Mouse (Mus musculus): ENCODE results near the gene Mbnl2. TPM values are rescaled to one million over a fixed set of nuclear protein-coding genes. Genes with fewer than 3 reads are reported as not detected.
A peak's percentile ranks its signal among the peaks of the same experiment; 100 is the strongest.

The Mbnl2 gene
- polyA plus RNA-seq, 1 experiment: 43.0 TPM

DNA sequence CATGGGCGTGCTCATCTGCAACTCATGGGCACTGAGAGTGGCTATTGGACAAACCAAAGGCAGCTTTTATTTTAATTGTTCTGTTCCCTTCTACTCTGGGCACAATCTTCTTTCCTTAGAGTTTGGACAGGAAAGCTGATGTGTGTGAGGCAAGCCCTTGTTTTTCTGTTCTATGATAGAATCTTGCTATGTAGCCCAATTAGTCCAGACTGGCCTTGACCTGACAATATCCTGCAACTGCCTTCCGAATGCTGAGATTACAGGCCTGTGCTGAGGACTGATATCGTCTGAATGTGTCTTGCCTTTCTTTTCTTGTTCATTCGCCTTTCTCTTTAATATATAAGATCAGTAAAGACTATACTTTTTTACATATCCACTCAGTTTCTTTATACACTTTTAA is 4.8 kb upstream of the Mbnl2 start:
- H3K36me3 ChIP-seq (replicated peaks; ENCODE audit: low read length): no peaks in the 10 kb centered on the region
- H3K9me3 ChIP-seq: no peaks in the 10 kb centered on the region
- H3K4me3 ChIP-seq (replicated peaks): no peak overlapping the region
- peaks cover 71% of the 10 kb centered on the region for H3K4me1 ChIP-seq
- TF ChIP-seq GATA1 (IDR thresholded peaks at IDR 0.05; ENCODE audit: borderline replicate concordance, low read length) (no peak), FLI1 (IDR thresholded peaks at IDR 0.05; ENCODE audit: low read length) (no peak)
- H3K27me3 ChIP-seq (replicated peaks): no peaks in the 10 kb centered on the region

DNA sequence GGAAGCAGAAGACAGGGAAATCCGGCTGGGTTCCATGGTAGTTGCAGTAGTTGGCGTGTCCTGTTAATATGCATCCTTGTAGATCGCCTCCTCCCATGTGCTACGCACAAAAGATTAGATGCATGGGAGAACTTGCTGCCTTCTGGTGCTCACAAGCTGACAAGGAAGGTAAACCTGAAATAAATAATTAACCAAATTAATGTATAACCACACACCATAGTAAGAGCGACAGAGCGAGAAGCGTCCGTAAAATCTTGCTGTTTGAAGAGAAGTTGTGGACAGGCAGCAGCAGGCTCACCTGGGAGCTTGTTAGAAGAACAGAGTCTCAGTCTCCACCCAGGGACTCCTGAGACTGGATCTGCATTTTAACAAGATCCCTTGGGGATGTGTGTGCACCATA is 4.4 kb upstream of the Mbnl2 start:
- TF ChIP-seq FLI1 (IDR thresholded peaks at IDR 0.05; ENCODE audit: low read length) (no peak), GATA1 (IDR thresholded peaks at IDR 0.05; ENCODE audit: borderline replicate concordance, low read length) (no peak)
- no peaks in the 10 kb centered on the region for H3K27me3 ChIP-seq (replicated peaks)
- no peak overlapping the region for H3K4me3 ChIP-seq (replicated peaks)
- H3K4me1 ChIP-seq: peaks cover 67% of the 10 kb centered on the region
- no peaks in the 10 kb centered on the region for H3K9me3 ChIP-seq
- H3K36me3 ChIP-seq (replicated peaks; ENCODE audit: low read length): no peaks in the 10 kb centered on the region

DNA sequence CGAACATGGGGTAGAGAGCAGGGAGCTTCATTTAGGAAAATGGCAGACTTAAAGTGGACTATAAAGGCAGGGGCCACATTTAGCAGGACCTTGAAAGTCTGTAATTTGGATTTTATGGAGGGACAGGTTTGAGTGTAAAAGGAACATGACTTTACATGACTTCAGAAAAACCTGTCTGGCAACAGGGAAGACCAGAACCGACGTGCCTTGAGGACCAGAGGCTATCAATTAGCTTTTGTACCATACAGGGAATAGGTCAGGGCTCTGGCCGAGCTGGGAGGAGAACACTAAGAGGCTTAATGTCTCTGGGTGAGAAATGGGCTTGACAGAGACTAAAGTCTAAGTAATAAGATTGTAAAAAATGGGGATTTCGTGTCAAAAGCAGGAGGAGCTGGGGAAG is 1.7 kb upstream of the Mbnl2 start:
- Histone ChIP-seq H3K4me3 (replicated peaks) (no peak overlapping the region), H3K4me1 (peaks cover 50% of the 10 kb centered on the region), H3K27me3 (replicated peaks) (no peaks in the 10 kb centered on the region), H3K9me3 (no peaks in the 10 kb centered on the region), H3K36me3 (replicated peaks; ENCODE audit: low read length) (no peaks in the 10 kb centered on the region)
- TF ChIP-seq FLI1 (IDR thresholded peaks at IDR 0.05; ENCODE audit: low read length) (no peak), GATA1 (IDR thresholded peaks at IDR 0.05; ENCODE audit: borderline replicate concordance, low read length) (no peak)

DNA sequence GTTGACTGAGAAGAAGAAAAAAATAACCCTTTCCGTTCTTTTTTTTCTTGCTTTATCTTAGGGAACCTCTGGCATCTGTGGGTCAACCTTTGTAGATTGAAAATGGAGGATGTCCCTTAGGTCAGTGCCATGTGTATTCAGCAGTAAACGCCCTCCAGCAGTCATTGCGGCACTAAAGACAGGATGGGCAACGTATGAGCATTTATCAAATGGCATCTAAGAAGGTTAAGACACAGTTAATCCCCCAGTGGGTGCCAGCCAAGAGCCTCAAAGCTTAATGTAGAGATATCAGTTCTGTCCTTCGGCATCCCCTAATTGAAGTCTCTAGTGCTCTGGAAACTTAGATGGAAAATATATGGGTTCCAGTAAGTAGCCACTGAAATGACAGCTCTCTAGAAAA is 723 bp upstream of the Mbnl2 start:
- Histone ChIP-seq H3K36me3 (replicated peaks; ENCODE audit: low read length) (peaks cover 4% of the 10 kb centered on the region), H3K4me3 (replicated peaks) (peak overlapping the region; percentile 95), H3K27me3 (replicated peaks) (no peaks in the 10 kb centered on the region), H3K4me1 (peaks cover 50% of the 10 kb centered on the region), H3K9me3 (no peaks in the 10 kb centered on the region)
- TF ChIP-seq GATA1 (IDR thresholded peaks at IDR 0.05; ENCODE audit: borderline replicate concordance, low read length): no peak
- no peak for TF ChIP-seq FLI1 (IDR thresholded peaks at IDR 0.05; ENCODE audit: low read length)

GRCm38 (mm10) chr14:120276343-120277080 is 1.0 kb downstream of the Mbnl2 start:
- peaks cover 21% of the 10 kb centered on the region for H3K36me3 ChIP-seq (replicated peaks; ENCODE audit: low read length)
- H3K27me3 ChIP-seq (replicated peaks): no peaks in the 10 kb centered on the region
- peak overlapping the region; percentile 95 for H3K4me3 ChIP-seq (replicated peaks)
- TF ChIP-seq GATA1 (IDR thresholded peaks at IDR 0.05; ENCODE audit: borderline replicate concordance, low read length): no peak
- no peak for TF ChIP-seq FLI1 (IDR thresholded peaks at IDR 0.05; ENCODE audit: low read length)
- peaks cover 51% of the 10 kb centered on the region for H3K4me1 ChIP-seq
- no peaks in the 10 kb centered on the region for H3K9me3 ChIP-seq

- H3K4me1 ChIP-seq: peaks cover 54% of the 10 kb centered on the region
- peak overlapping the region; percentile 95 for H3K4me3 ChIP-seq (replicated peaks)
- H3K9me3 ChIP-seq: no peaks in the 10 kb centered on the region
- no peaks in the 10 kb centered on the region for H3K27me3 ChIP-seq (replicated peaks)
- peaks cover 27% of the 10 kb centered on the region for H3K36me3 ChIP-seq (replicated peaks; ENCODE audit: low read length)
- no peak for TF ChIP-seq GATA1 (IDR thresholded peaks at IDR 0.05; ENCODE audit: borderline replicate concordance, low read length)
- no peak for TF ChIP-seq FLI1 (IDR thresholded peaks at IDR 0.05; ENCODE audit: low read length)
These were observed 1.7 kb downstream of the Mbnl2 start for GRCm38 (mm10) chr14:120277081-120277656.

DNA sequence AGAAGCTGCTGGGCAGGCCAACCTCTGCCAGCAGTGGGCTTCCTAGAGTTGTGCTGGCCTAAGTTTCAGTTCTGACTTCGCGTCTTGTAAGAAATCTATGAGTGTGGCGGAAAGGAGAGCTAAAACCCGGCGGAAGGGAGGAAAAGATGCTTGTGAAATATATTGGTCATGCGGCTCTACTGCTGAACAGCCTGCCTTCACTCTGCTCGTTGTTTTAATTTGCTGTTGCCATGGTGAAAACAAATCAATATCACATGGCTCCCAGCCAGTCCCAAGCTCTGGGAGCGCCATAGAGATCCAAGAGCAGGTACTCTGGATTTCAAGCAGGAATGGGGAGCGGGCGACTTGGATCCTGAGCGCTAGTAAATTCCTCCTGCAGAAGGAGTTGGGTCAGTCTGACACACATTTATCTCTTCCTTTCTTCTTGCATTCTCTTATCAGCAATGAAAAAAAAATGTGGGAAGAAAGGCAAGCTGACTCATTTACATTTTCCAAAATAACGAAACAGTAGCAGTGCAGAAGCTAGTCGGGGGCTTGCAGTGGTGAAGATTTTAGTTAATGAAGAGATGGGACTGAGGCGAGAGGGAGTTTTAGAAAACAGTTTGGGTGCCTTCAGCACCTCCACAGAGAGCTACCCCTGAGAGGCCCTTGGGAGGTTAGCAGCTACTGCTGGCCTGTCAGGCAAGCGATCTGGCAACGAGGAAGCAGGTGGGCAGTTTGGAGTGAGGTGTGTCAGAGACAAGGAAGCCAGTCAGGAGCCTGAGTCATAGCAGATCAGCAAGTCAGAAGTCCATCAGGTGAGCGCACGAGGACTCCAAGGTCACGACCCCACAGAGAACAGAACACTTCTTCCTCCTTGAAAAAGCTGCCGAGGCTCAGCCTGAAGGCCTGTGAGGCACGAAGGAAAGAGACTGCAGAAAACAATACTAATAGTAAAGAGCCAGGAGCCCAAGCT is 3.1 kb downstream of the Mbnl2 start:
- Histone ChIP-seq H3K27me3 (replicated peaks) (no peaks in the 10 kb centered on the region), H3K4me3 (replicated peaks) (peak overlapping the region; percentile 95), H3K36me3 (replicated peaks; ENCODE audit: low read length) (peaks cover 38% of the 10 kb centered on the region), H3K4me1 (peaks cover 60% of the 10 kb centered on the region), H3K9me3 (no peaks in the 10 kb centered on the region)
- no peak for TF ChIP-seq GATA1 (IDR thresholded peaks at IDR 0.05; ENCODE audit: borderline replicate concordance, low read length)
- no peak for TF ChIP-seq FLI1 (IDR thresholded peaks at IDR 0.05; ENCODE audit: low read length)

DNA sequence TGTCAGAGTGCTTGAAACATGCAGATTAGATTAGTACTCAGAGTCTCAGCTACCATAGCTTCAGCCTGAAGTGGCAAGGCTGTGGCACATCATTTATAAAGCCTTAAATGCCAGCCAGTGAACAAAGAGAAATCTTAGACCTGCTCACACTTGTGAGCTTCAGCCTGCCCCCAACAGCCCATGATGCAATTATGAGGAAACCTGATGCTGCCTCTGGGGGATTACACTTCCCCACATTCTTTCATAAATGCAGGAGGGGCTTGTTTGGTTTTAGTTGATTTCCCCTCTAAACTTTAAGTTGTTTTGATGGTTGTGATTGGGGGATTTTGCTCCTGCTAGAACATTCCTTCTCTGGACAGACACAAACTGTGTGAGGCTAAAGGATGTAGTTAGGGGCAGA is 4.7 kb downstream of the Mbnl2 start:
- no peaks in the 10 kb centered on the region for H3K27me3 ChIP-seq (replicated peaks)
- H3K4me1 ChIP-seq: peaks cover 65% of the 10 kb centered on the region
- H3K4me3 ChIP-seq (replicated peaks): peak overlapping the region; percentile 70
- no peak for TF ChIP-seq GATA1 (IDR thresholded peaks at IDR 0.05; ENCODE audit: borderline replicate concordance, low read length)
- no peak for TF ChIP-seq FLI1 (IDR thresholded peaks at IDR 0.05; ENCODE audit: low read length)
- peaks cover 54% of the 10 kb centered on the region for H3K36me3 ChIP-seq (replicated peaks; ENCODE audit: low read length)
- no peaks in the 10 kb centered on the region for H3K9me3 ChIP-seq

DNA sequence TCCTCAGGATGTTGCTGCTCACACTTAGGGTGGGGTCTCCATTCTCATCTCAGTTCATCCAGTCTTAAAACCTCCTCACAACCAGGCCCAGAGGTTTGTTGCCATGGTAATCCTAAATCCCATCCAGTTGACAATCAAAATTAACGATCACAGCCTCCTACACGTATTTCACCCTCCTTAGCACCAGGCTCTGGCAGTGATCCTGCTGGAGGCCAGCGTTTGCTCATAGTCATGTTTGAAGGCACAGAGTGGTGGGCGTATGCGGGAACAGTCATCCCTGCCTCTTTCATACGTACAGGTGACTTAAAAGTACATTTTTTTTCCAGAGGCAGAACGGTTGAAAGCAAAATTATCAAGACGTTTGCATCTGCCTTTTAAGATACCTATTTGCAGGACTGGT is 8.3 kb downstream of the Mbnl2 start:
- Histone ChIP-seq H3K4me1 (peaks cover 96% of the 10 kb centered on the region), H3K27me3 (replicated peaks) (no peaks in the 10 kb centered on the region), H3K9me3 (no peaks in the 10 kb centered on the region), H3K36me3 (replicated peaks; ENCODE audit: low read length) (peaks cover 84% of the 10 kb centered on the region), H3K4me3 (replicated peaks) (no peak overlapping the region)
- TF ChIP-seq GATA1 (IDR thresholded peaks at IDR 0.05; ENCODE audit: borderline replicate concordance, low read length): no peak
- no peak for TF ChIP-seq FLI1 (IDR thresholded peaks at IDR 0.05; ENCODE audit: low read length)

Measured in megakaryocyte, embryonic 14.5 days (primary cell).